Mouse (Mus musculus): ENCODE data around the gene Adam23. TPM values are rescaled to one million over a fixed set of nuclear protein-coding genes. Genes with fewer than 3 reads are reported as not detected.

Adam23 gene
- polyA plus RNA-seq, 1 experiment, result 7.1 TPM

DNA sequence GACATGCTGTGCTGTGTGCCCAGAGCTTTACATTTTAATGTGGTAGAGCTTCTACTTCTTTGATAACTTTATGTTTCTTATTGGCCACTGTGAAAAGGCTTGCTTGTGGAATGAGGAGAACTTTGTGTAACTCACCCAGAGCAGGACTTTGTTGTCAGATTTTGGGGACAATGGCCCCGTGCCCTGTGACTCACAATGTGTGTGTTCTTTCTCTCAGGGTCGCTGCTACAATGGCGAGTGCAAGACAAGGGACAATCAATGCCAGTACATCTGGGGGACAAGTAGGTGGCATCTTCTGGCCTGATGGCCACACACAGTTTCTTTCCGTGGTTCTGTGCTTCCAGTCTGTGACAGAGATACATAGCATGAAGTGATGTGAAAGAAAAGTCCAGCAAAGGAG is 118.2 kb downstream of the Adam23 start:
- H3K27ac ChIP-seq (ENCODE audit: control insufficient read depth, insufficient read depth, low read length), result no peak overlapping the region
- DNase-seq, result no peak
- TF ChIP-seq POLR2A (IDR thresholded peaks at IDR 0.05; ENCODE audit: control insufficient read depth, extremely low read depth, insufficient read depth, low read length, poor library complexity), result no peak
- no peak for TF ChIP-seq CTCF (IDR thresholded peaks at IDR 0.05; ENCODE audit: borderline replicate concordance, control insufficient read depth, extremely low read depth, insufficient read depth, low read length, poor library complexity)
- no peak overlapping the region for H3K4me3 ChIP-seq (ENCODE audit: control insufficient read depth, insufficient read depth, low read length)
- H3K36me3 ChIP-seq (ENCODE audit: control insufficient read depth, insufficient read depth, low read length), result no peaks in the 10 kb centered on the region
- no peaks in the 10 kb centered on the region for H3K27me3 ChIP-seq (ENCODE audit: control insufficient read depth, insufficient read depth, low read length)
- H3K4me1 ChIP-seq (replicated peaks; ENCODE audit: control insufficient read depth, insufficient read depth, low read length), result no peaks in the 10 kb centered on the region
- WGBS, result 91% methylated on average over 4 of the region's 4 CpGs

GRCm38 (mm10) chr1:63566501-63566900 is 120.8 kb downstream of the Adam23 start:
- H3K36me3 ChIP-seq (ENCODE audit: control insufficient read depth, insufficient read depth, low read length), result no peaks in the 10 kb centered on the region
- no peak for DNase-seq
- no peak overlapping the region for H3K27ac ChIP-seq (ENCODE audit: control insufficient read depth, insufficient read depth, low read length)
- no peaks in the 10 kb centered on the region for H3K4me1 ChIP-seq (replicated peaks; ENCODE audit: control insufficient read depth, insufficient read depth, low read length)
- H3K27me3 ChIP-seq (ENCODE audit: control insufficient read depth, insufficient read depth, low read length), result no peaks in the 10 kb centered on the region
- no peak overlapping the region for H3K4me3 ChIP-seq (ENCODE audit: control insufficient read depth, insufficient read depth, low read length)
- 70% methylated on average over 7 of the region's 7 CpGs for WGBS
- TF ChIP-seq CTCF (IDR thresholded peaks at IDR 0.05; ENCODE audit: borderline replicate concordance, control insufficient read depth, extremely low read depth, insufficient read depth, low read length, poor library complexity), result no peak
- TF ChIP-seq POLR2A (IDR thresholded peaks at IDR 0.05; ENCODE audit: control insufficient read depth, extremely low read depth, insufficient read depth, low read length, poor library complexity), result no peak

- H3K4me1 ChIP-seq (replicated peaks; ENCODE audit: control insufficient read depth, insufficient read depth, low read length), result no peaks in the 10 kb centered on the region
- no peak for DNase-seq
- no peak overlapping the region for H3K27ac ChIP-seq (ENCODE audit: control insufficient read depth, insufficient read depth, low read length)
- H3K27me3 ChIP-seq (ENCODE audit: control insufficient read depth, insufficient read depth, low read length), result no peaks in the 10 kb centered on the region
- no peaks in the 10 kb centered on the region for H3K36me3 ChIP-seq (ENCODE audit: control insufficient read depth, insufficient read depth, low read length)
- H3K4me3 ChIP-seq (ENCODE audit: control insufficient read depth, insufficient read depth, low read length), result no peak overlapping the region
- 32% methylated on average over 4 of the region's 4 CpGs for WGBS
- TF ChIP-seq POLR2A (IDR thresholded peaks at IDR 0.05; ENCODE audit: control insufficient read depth, extremely low read depth, insufficient read depth, low read length, poor library complexity) (no peak), CTCF (IDR thresholded peaks at IDR 0.05; ENCODE audit: borderline replicate concordance, control insufficient read depth, extremely low read depth, insufficient read depth, low read length, poor library complexity) (no peak)
These were observed 121.3 kb downstream of the Adam23 start for GRCm38 (mm10) chr1:63567031-63567430.

- no peak for DNase-seq
- TF ChIP-seq POLR2A (IDR thresholded peaks at IDR 0.05; ENCODE audit: control insufficient read depth, extremely low read depth, insufficient read depth, low read length, poor library complexity) (no peak), CTCF (IDR thresholded peaks at IDR 0.05; ENCODE audit: borderline replicate concordance, control insufficient read depth, extremely low read depth, insufficient read depth, low read length, poor library complexity) (no peak)
- Histone ChIP-seq H3K36me3 (ENCODE audit: control insufficient read depth, insufficient read depth, low read length) (no peaks in the 10 kb centered on the region), H3K4me1 (replicated peaks; ENCODE audit: control insufficient read depth, insufficient read depth, low read length) (no peaks in the 10 kb centered on the region), H3K4me3 (ENCODE audit: control insufficient read depth, insufficient read depth, low read length) (no peak overlapping the region), H3K27me3 (ENCODE audit: control insufficient read depth, insufficient read depth, low read length) (no peaks in the 10 kb centered on the region), H3K27ac (ENCODE audit: control insufficient read depth, insufficient read depth, low read length) (no peak overlapping the region)
- WGBS, result 93% methylated on average over 7 of the region's 7 CpGs
These were observed 126.5 kb downstream of the Adam23 start for GRCm38 (mm10) chr1:63572229-63572628.

- no peak for DNase-seq
- no peaks in the 10 kb centered on the region for H3K27me3 ChIP-seq (ENCODE audit: control insufficient read depth, insufficient read depth, low read length)
- H3K27ac ChIP-seq (ENCODE audit: control insufficient read depth, insufficient read depth, low read length), result no peak overlapping the region
- WGBS, result 80% methylated on average over 6 of the region's 6 CpGs
- H3K4me3 ChIP-seq (ENCODE audit: control insufficient read depth, insufficient read depth, low read length), result no peak overlapping the region
- H3K4me1 ChIP-seq (replicated peaks; ENCODE audit: control insufficient read depth, insufficient read depth, low read length), result no peaks in the 10 kb centered on the region
- H3K36me3 ChIP-seq (ENCODE audit: control insufficient read depth, insufficient read depth, low read length), result no peaks in the 10 kb centered on the region
- TF ChIP-seq CTCF (IDR thresholded peaks at IDR 0.05; ENCODE audit: borderline replicate concordance, control insufficient read depth, extremely low read depth, insufficient read depth, low read length, poor library complexity) (no peak), POLR2A (IDR thresholded peaks at IDR 0.05; ENCODE audit: control insufficient read depth, extremely low read depth, insufficient read depth, low read length, poor library complexity) (no peak)
These were observed 127.7 kb downstream of the Adam23 start for GRCm38 (mm10) chr1:63573432-63573831.

DNA sequence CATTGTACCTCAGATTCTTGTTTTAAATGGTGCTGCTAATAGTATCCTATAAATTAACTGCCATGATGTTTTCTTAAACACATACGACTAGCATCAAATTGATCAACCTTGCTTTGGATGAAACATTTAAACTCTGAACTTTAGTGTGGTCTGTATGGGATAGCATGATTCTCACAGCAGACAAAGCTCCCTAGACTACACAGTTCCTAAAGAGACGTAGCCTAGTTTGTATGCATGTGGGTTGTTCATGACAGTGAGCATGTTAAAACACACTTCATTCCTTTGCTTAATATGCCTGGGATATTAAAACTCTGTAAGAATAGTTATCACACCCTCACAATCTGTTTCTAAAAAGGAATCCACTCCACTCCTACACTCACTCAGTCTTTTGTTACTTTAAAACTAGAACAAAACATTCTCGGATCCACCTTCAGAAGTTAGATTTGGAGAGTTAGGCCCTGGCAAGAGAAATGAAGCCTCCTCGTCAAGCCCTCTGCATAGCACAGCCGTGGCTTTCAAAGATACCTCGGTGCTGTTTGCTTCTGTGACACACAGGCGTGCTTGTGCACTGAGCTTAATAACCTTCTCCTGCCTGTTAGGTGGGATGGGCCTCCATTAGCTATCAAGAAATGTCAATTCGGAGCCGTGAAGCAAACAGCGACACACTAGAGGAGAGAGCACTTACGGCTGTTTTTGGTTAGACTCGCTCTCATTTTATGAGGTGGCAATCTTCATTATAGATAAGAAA is 128.3 kb downstream of the Adam23 start:
- Histone ChIP-seq H3K36me3 (ENCODE audit: control insufficient read depth, insufficient read depth, low read length) (no peaks in the 10 kb centered on the region), H3K27me3 (ENCODE audit: control insufficient read depth, insufficient read depth, low read length) (no peaks in the 10 kb centered on the region), H3K27ac (ENCODE audit: control insufficient read depth, insufficient read depth, low read length) (no peak overlapping the region), H3K4me3 (ENCODE audit: control insufficient read depth, insufficient read depth, low read length) (no peak overlapping the region), H3K4me1 (replicated peaks; ENCODE audit: control insufficient read depth, insufficient read depth, low read length) (no peaks in the 10 kb centered on the region)
- no peak for TF ChIP-seq POLR2A (IDR thresholded peaks at IDR 0.05; ENCODE audit: control insufficient read depth, extremely low read depth, insufficient read depth, low read length, poor library complexity)
- no peak for TF ChIP-seq CTCF (IDR thresholded peaks at IDR 0.05; ENCODE audit: borderline replicate concordance, control insufficient read depth, extremely low read depth, insufficient read depth, low read length, poor library complexity)
- DNase-seq, result no peak
- WGBS, result 94% methylated on average over 12 of the region's 12 CpGs

All from thymus, adult 2 months (tissue).